Mouse (Mus musculus): Measurements from ENCODE around the gene Gpr33. TPM values are rescaled to one million over a fixed set of nuclear protein-coding genes. Genes with fewer than 3 reads are reported as not detected.

Gene Gpr33
- not detected for total RNA-seq (2021)

- DNase-seq (ENCODE audit: low spot score) = no peak
- intact Hi-C loops (cut with DNase I) = no loop called here
Observed at GRCm38 (mm10) chr12:52027963-52028362, at the start of gene Gpr33. Gene Gpr33, minus strand, starts transcription at chr12:52028063.

GRCm38 (mm10) chr12:52049324-52049723, 21.5 kb upstream of the Gpr33 start:
- intact Hi-C loops (cut with DNase I) = no loop called here

GRCm38 (mm10) chr12:52046371-52046770, 18.5 kb upstream of the Gpr33 start:
- DNase-seq (ENCODE audit: low spot score) = no peak
- intact Hi-C loops (cut with DNase I) = no loop called here

More at GRCm38 (mm10) chr12:52049324-52049723, 21.5 kb upstream of the Gpr33 start:
- no peak for DNase-seq (ENCODE audit: low spot score)

- DNase-seq (ENCODE audit: low spot score) = no peak
- intact Hi-C loops (cut with DNase I) = no loop called here
Observed at GRCm38 (mm10) chr12:52042818-52043336, 15.0 kb upstream of the Gpr33 start.

GRCm38 (mm10) chr12:52038352-52038751, 10.5 kb upstream of the Gpr33 start:
- DNase-seq (ENCODE audit: low spot score) = no peak
- intact Hi-C loops (cut with DNase I) = loop anchor here (2.0 to 10.0 kb wide), 2 partner anchors 446 to 598 kb away; no protein-coding TSS in a partner anchor

- intact Hi-C loops (cut with DNase I) = loop anchor here (10.0 kb wide), 1 partner anchor 450 kb away; no protein-coding TSS in a partner anchor
- no peak for DNase-seq (ENCODE audit: low spot score)
Observed at GRCm38 (mm10) chr12:52034956-52035355, 7.1 kb upstream of the Gpr33 start.

- intact Hi-C loops (cut with DNase I) = loop anchor here (10.0 kb wide), 1 partner anchor 453 kb away; no protein-coding TSS in a partner anchor
- no peak for DNase-seq (ENCODE audit: low spot score)
Observed at GRCm38 (mm10) chr12:52032276-52032675, 4.4 kb upstream of the Gpr33 start.

DNA sequence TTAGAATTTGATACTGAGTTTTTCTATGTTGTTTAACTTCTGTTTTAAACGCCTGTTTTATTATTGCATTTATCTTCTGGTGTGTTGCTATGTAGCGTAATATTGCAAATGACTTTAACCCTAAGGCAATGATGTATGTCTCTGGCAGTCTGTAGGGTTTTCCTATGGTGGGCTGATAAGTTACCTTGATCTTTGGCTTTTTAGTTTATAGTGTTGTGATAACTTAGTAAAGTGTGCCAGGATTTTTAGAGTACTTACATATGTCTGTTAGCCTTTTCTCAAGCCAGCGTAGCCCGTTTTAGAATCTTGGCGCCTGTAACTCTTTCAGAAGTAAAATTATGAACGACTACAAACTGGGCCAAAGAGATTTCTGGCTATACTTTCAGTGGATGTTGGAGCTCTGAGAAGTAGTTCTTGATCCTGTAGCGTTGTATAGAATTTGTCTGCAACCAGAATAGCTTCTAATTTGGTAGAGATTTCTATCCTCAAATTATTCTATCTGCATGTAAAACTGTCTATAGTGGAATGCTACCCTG, 13.3 kb downstream of the Gpr33 start:
- intact Hi-C loops (cut with DNase I) = loop anchor here (5.0 kb wide), 2 partner anchors 623 to 883 kb away; no protein-coding TSS in a partner anchor

GRCm38 (mm10) chr12:52014044-52014443, 13.8 kb downstream of the Gpr33 start:
- intact Hi-C loops (cut with DNase I) = loop anchor here (5.0 kb wide), 2 partner anchors 623 to 883 kb away; no protein-coding TSS in a partner anchor

More for the DNA sequence above, 13.3 kb downstream of the Gpr33 start:
- DNase-seq (ENCODE audit: low spot score) = no peak

DNA sequence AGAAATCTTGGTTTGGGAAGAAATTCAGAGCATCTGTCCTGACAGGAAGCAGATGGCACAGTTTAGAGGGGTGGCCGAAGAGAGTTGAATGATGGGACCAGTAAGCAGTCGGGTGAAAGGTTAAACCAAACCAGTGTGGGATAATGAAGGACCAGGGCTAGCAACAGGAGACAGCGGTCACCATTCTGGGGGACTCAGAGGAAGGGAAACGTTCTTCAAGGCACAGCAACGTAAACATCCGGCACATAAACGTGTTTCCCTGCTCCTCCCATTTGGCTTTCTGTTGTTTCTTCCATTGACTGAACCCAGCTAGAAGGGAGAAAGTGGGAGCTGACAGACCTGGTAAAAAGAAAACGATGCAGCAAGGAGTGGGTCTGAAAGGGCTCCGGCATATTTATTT, 14.6 kb downstream of the Gpr33 start:
- DNase-seq (ENCODE audit: low spot score) = no peak
- intact Hi-C loops (cut with DNase I) = loop anchor here (5.0 kb wide), 2 partner anchors 624 to 884 kb away; no protein-coding TSS in a partner anchor

More at GRCm38 (mm10) chr12:52014044-52014443, 13.8 kb downstream of the Gpr33 start:
- DNase-seq (ENCODE audit: low spot score) = no peak

GRCm38 (mm10) chr12:52012159-52012558, 15.7 kb downstream of the Gpr33 start:
- intact Hi-C loops (cut with DNase I) = loop anchor here (5.0 kb wide), 2 partner anchors 625 to 885 kb away; no protein-coding TSS in a partner anchor
- DNase-seq (ENCODE audit: low spot score) = no peak

GRCm38 (mm10) chr12:52010630-52010961, 17.3 kb downstream of the Gpr33 start:
- no peak for DNase-seq (ENCODE audit: low spot score)
- intact Hi-C loops (cut with DNase I) = loop anchor here (1.0 to 5.0 kb wide), 3 partner anchors 627 to 887 kb away; no protein-coding TSS in a partner anchor

DNA sequence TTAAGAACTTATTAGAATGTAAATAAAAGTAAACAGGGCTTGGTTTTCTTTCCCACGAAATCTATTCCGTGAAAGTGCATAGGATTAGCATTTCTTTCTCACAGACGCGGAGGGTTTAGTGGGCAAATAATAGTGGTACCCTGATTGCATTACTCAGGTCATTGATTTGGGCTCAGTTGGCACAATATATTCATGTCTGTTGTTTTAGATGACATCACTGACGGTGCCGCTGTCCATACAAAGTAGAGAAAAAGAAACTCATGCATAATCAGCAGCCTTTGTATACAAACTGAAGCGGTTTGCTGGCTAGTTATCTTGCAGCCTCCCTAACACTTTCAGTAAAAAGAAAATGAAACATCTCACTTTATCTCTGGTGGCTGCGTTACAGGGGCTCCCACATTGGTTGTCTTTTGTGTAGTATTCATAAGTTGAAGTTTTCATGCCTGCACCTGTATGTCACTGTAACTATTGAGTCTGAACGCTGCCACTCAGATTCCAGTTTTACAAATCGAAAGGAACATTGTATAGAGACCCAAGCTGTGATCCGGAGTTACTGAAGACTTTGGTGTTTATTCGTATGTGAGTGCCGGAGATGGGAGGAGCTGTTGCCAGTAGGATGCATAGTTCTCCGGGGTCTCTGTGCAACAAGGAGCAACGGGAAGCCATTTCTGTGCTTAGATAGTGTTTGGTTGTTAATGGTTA, 17.8 kb downstream of the Gpr33 start:
- intact Hi-C loops (cut with DNase I) = loop anchor here (1.0 to 5.0 kb wide), 3 partner anchors 627 to 887 kb away; no protein-coding TSS in a partner anchor

DNA sequence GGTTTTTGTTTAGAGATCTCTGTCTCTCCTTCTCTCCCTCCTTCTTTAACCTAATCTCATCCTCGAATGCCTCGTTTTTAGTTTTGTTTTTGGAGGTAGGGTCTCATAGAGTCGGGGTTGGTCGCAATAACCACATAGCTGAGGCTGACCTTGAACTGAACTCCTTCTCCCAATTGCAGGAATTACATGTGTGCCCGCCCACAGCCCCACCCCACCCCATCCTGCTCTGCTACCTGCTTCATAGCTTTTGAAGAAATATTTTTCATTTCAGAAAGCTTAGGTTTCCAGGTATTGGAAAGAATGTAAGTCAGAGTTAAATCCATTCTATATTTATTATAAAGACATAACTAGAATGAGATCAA, 21.2 kb downstream of the Gpr33 start:
- DNase-seq (ENCODE audit: low spot score) = no peak
- intact Hi-C loops (cut with DNase I) = no loop called here

More for the DNA sequence above, 17.8 kb downstream of the Gpr33 start:
- DNase-seq (ENCODE audit: low spot score) = no peak

DNA sequence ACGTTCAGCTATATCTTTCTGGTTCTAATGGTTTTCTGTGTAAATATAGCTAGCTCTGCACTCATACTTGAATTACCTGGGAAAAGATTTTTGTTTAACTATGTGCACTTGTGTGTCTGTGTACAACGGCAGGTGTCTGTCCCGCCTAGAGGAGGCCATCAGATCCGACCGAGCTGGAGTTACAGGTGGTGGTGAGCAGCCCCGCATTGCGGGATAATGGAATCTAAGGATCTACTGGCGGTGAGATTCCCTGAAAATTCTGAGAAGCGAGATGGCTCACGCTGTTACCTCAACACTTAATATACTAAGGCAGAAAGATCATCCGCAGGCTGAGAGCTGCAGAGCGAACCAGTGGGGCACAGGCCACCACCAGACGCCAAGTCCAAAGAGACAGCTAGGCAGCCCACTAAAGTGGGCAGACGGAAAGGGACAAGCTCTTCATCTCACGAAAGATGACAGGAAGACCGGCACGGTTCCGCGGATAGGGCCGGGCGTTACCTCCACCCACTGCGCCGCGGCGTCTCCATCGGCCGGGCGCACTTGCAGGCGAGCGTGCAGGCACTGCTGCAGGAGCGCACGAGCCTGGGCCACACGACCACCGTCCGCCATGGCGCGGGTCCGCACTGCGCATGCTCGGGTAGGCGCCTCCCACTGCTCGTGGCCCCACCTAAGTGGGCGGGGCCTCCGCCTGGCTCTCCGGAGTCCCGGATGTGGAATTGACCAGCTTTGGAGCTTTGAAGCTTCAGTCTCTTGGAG, 21.8 kb downstream of the Gpr33 start, which contains the start of gene Dtd2:
Dtd2 (minus strand) TSS at position 625 of the 756 bp plus-strand sequence.
- intact Hi-C loops (cut with DNase I) = no loop called here
- peak; percentile 82 for DNase-seq (ENCODE audit: low spot score)

DNA sequence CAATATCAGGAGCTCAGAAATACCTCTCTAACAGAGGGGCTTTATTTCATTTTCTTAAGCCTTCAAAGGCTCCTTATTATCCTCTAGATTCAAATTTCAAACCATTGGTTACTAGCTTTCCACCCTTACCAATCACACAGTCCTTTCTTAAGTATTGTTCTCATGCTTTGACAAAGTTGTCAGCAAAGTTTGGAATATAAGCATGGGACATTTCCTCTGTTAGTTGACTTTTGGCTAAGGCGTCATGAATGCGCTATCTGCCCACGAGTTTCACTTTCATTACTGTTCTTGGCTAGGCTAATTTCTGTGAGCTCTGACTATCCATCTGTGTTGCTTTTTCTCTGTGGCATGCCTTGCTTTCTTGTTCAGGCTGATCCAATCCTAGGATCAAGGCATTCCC, 25.1 kb downstream of the Gpr33 start:
- intact Hi-C loops (cut with DNase I) = loop anchor here (5.0 kb wide), 1 partner anchor 175 kb away; the partner anchor contains the start of gene Hectd1
- no peak for DNase-seq (ENCODE audit: low spot score)

DNA sequence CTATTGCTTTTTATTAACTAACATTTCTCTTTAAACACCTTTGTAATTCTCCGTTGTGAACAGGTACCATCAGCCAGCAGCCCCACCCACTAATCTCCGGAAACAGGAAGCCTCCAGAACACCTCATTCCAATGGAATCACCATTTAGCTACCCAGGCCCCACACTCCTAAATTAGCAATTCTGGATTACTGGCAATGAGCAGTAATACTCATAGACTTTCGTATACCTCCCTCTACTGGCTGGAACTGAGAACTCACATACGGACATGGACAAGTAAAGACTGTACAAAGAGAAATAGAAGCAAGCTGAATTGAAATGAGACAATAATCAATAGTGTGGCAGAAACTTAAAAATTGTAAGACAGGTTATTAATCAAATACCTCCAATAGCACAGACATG, 26.3 kb downstream of the Gpr33 start:
- DNase-seq (ENCODE audit: low spot score) = no peak
- intact Hi-C loops (cut with DNase I) = loop anchor here (2.0 to 5.0 kb wide), 2 partner anchors 53 to 174 kb away; partner anchors contain the start of gene Hectd1

GRCm38 (mm10) chr12:51998366-51998932, 29.4 kb downstream of the Gpr33 start:
- DNase-seq (ENCODE audit: low spot score) = no peak
- intact Hi-C loops (cut with DNase I) = loop anchor here (2.0 kb wide), 1 partner anchor 28 kb away; the partner anchor contains the start of gene Heatr5a

GRCm38 (mm10) chr12:51995738-51996536, 31.9 kb downstream of the Gpr33 start:
- no peak for DNase-seq (ENCODE audit: low spot score)
- intact Hi-C loops (cut with DNase I) = no loop called here

Measured in heart, postnatal 25 days (tissue).